ENCODE assay signal across 9 mouse cellular contexts in the genomic region with DNA sequence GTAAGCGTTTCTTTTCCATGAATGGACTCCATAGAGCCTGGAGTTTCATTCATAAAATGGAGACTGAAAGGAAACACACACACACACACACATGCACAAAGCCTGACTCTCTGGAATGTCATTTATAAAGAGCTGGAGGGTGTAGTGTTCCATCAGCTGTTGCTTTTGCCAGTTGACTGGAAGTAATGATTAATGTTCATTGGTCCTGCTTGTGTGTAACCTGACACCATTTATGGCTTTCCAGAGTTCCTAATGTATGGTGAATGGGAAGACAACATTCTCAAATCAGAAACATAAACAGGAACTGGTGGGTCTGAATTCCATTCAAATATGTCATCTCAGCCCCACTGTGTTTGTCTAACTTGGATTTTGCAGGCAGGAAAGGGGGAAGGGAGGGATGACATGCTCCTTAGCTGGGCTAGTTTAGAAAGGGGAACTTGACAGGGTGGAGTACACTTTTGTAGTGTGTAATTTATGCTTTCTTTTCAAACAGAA.
DNase-seq lines count a peak whose midpoint lies in the region; ATAC-seq and TF ChIP-seq lines count a peak whose summit lies in the region.
"Had no signal": no experiment of that assay in that cellular context is flagged by ENCODE, and none has a peak within 500 bp of the region (broad histone marks: within the 10 kb centered on the region; RNA-seq: fewer than 3 reads in every experiment).

No protein-coding gene starts in this region.

- no peak for TF ChIP-seq CTCF in lung, embryonic 14.5 days (IDR thresholded peaks at IDR 0.05; ENCODE audit: low read depth)
- TF ChIP-seq CTCF in heart, postnatal 0 days (IDR thresholded peaks at IDR 0.05; ENCODE audit: low read depth) = no peak
- no peak for TF ChIP-seq CTCF in stomach, postnatal 0 days (IDR thresholded peaks at IDR 0.05; ENCODE audit: low read depth)

- H3K4me1 ChIP-seq in lung, embryonic 14.5 days (ENCODE audit: insufficient read depth) = no peaks in the 10 kb centered on the region
- peaks cover 4% of the 10 kb centered on the region; the same call in 1 of the 2 replicates for H3K4me1 ChIP-seq in heart, postnatal 0 days (ENCODE audit: control insufficient read depth, insufficient read depth)
- H3K4me1 ChIP-seq in lung, embryonic 16.5 days (replicated peaks; ENCODE audit: control insufficient read depth, insufficient read depth, low read length) = peaks cover 8% of the 10 kb centered on the region; the same call in 1 of the 2 replicates
- no peaks in the 10 kb centered on the region for H3K4me1 ChIP-seq in stomach, postnatal 0 days (replicated peaks; ENCODE audit: control insufficient read depth, insufficient read depth)
- H3K4me1 ChIP-seq: liver, embryonic 15.5 days had no signal

- WGBS in lung, embryonic 14.5 days = 19% methylated on average over 1 of the region's 1 CpGs
- 50% methylated on average over 1 of the region's 1 CpGs for WGBS in heart, postnatal 0 days
- WGBS in lung, embryonic 16.5 days = 16% methylated on average over 1 of the region's 1 CpGs
- WGBS in stomach, postnatal 0 days = 19% methylated on average over 1 of the region's 1 CpGs

- ATAC-seq in lung, embryonic 14.5 days (ENCODE audit: insufficient read depth) = peak; percentile 98
- peak; percentile 71 for ATAC-seq in heart, postnatal 0 days (ENCODE audit: insufficient read depth, low read depth)
- peak; percentile 96 for ATAC-seq in lung, embryonic 16.5 days (ENCODE audit: low read depth)
- peak; percentile 68; the same call in 1 of the 2 replicates for ATAC-seq in stomach, postnatal 0 days (ENCODE audit: low FRiP score, low TSS enrichment)

- no peaks in the 10 kb centered on the region for H3K36me3 ChIP-seq in lung, embryonic 14.5 days (ENCODE audit: insufficient read depth)
- no peaks in the 10 kb centered on the region for H3K36me3 ChIP-seq in heart, postnatal 0 days (replicated peaks; ENCODE audit: control insufficient read depth, insufficient read depth, low read length)
- no peaks in the 10 kb centered on the region for H3K36me3 ChIP-seq in lung, embryonic 16.5 days (ENCODE audit: control insufficient read depth, insufficient read depth, low read length)
- H3K36me3 ChIP-seq in stomach, postnatal 0 days (ENCODE audit: control insufficient read depth, insufficient read depth, low read length) = no peaks in the 10 kb centered on the region
- H3K36me3 ChIP-seq: liver, embryonic 15.5 days had no signal

- H3K9ac ChIP-seq in lung, embryonic 14.5 days = no peak overlapping the region
- H3K9ac ChIP-seq in heart, postnatal 0 days (replicated peaks; ENCODE audit: low read depth, low read length) = no peak overlapping the region
- no peak overlapping the region for H3K9ac ChIP-seq in lung, embryonic 16.5 days (ENCODE audit: low read length)
- no peak overlapping the region for H3K9ac ChIP-seq in stomach, postnatal 0 days (ENCODE audit: low read length)
- H3K9ac ChIP-seq: liver, embryonic 15.5 days had no signal

- DNase-seq in lung, embryonic 14.5 days = peak; percentile 83
- DNase-seq in lung, postnatal 25 days (ENCODE audit: low spot score) = no peak
- peak; percentile 24 for DNase-seq in heart, postnatal 0 days (ENCODE audit: low spot score)
- DNase-seq in stomach, postnatal 0 days (ENCODE audit: low spot score) = no peak
- no peak for DNase-seq in urinary bladder, adult 2 months (ENCODE audit: low spot score)
- no peak for DNase-seq in ovary, postnatal 36 days (ENCODE audit: low spot score)
- DNase-seq in adrenal gland, postnatal 10 days = no peak

- peak overlapping the region; percentile 19; the same call in 1 of the 2 replicates for H3K27ac ChIP-seq in lung, embryonic 14.5 days (ENCODE audit: low read depth)
- no peak overlapping the region for H3K27ac ChIP-seq in heart, postnatal 0 days (ENCODE audit: low read depth)
- peak overlapping the region; percentile 51 for H3K27ac ChIP-seq in lung, embryonic 16.5 days (ENCODE audit: low read length)
- no peak overlapping the region for H3K27ac ChIP-seq in stomach, postnatal 0 days (replicated peaks)
- H3K27ac ChIP-seq: liver, embryonic 15.5 days had no signal

- H3K4me2 ChIP-seq in lung, embryonic 14.5 days = no peak overlapping the region
- no peak overlapping the region for H3K4me2 ChIP-seq in heart, postnatal 0 days (ENCODE audit: low read depth, low read length)
- no peak overlapping the region for H3K4me2 ChIP-seq in lung, embryonic 16.5 days (ENCODE audit: low read depth, low read length)
- H3K4me2 ChIP-seq in stomach, postnatal 0 days (replicated peaks; ENCODE audit: low read depth) = no peak overlapping the region
- H3K4me2 ChIP-seq: liver, embryonic 15.5 days had no signal

- no peak overlapping the region for H3K4me3 ChIP-seq in lung, embryonic 14.5 days (ENCODE audit: low read depth, low read length)
- no peak overlapping the region for H3K4me3 ChIP-seq in heart, postnatal 0 days (ENCODE audit: low read depth, low read length)
- H3K4me3 ChIP-seq in lung, embryonic 16.5 days (ENCODE audit: low read length) = no peak overlapping the region
- H3K4me3 ChIP-seq in stomach, postnatal 0 days (ENCODE audit: low read depth, low read length) = no peak overlapping the region
- H3K4me3 ChIP-seq: liver, embryonic 15.5 days had no signal

- no peaks in the 10 kb centered on the region for H3K27me3 ChIP-seq in lung, embryonic 14.5 days (ENCODE audit: insufficient read depth, low read length)
- no peaks in the 10 kb centered on the region for H3K27me3 ChIP-seq in heart, postnatal 0 days (ENCODE audit: control insufficient read depth, insufficient read depth, low read length)
- H3K27me3 ChIP-seq in lung, embryonic 16.5 days (ENCODE audit: control insufficient read depth, insufficient read depth, low read depth, low read length) = no peaks in the 10 kb centered on the region
- H3K27me3 ChIP-seq in stomach, postnatal 0 days (ENCODE audit: control insufficient read depth, insufficient read depth, low read length) = no peaks in the 10 kb centered on the region
- H3K27me3 ChIP-seq: liver, embryonic 15.5 days had no signal

- TF ChIP-seq EP300 in heart, postnatal 0 days (IDR thresholded peaks at IDR 0.05; ENCODE audit: low read depth) = no peak
- no peak for TF ChIP-seq EP300 in stomach, postnatal 0 days (optimal IDR thresholded peaks at IDR 0.05)

- no peaks in the 10 kb centered on the region for H3K9me3 ChIP-seq in lung, embryonic 14.5 days (ENCODE audit: low read depth, low read length)
- no peaks in the 10 kb centered on the region for H3K9me3 ChIP-seq in heart, postnatal 0 days (replicated peaks; ENCODE audit: control insufficient read depth, low read length)
- no peaks in the 10 kb centered on the region for H3K9me3 ChIP-seq in lung, embryonic 16.5 days (ENCODE audit: control insufficient read depth, low read length)
- H3K9me3 ChIP-seq in stomach, postnatal 0 days (ENCODE audit: control insufficient read depth, low read length) = no peaks in the 10 kb centered on the region
- H3K9me3 ChIP-seq: liver, embryonic 15.5 days had no signal

Comparison
In these comparisons a context has a peak if more than half of its experiments do, and no peak if none do; other contexts are left out.
1. DNase-seq: peak in lung, embryonic 14.5 days (single experiment) and heart, postnatal 0 days (single experiment); none in lung, postnatal 25 days (single experiment), stomach, postnatal 0 days (single experiment), urinary bladder, adult 2 months (single experiment), ovary, postnatal 36 days (single experiment) and adrenal gland, postnatal 10 days (single experiment).
2. H3K27ac ChIP-seq: peak in lung, embryonic 14.5 days (single experiment) and lung, embryonic 16.5 days (single experiment); none in heart, postnatal 0 days (single experiment) and stomach, postnatal 0 days (single experiment).
3. Peak in every context shown above with its lines, with median percentiles within 50 percentile points of each other: ATAC-seq.